Mouse (Mus musculus) lung, adult 2 months (tissue): Measurements from ENCODE around the gene Zcchc3. TPM values are rescaled to one million over a fixed set of nuclear protein-coding genes. Genes with fewer than 3 reads are reported as not detected.

Experiments used
- DNase-seq: peaks from one replicate; pipeline ENCODE4 v3.0.0; 2022
- H3K4me1 ChIP-seq: fragments of 200-500 bp; 2 replicates; pipeline ENCODE4 v1.6.1; 2011; ENCODE audit warnings: low read length; ENCODE audit not compliant: control insufficient read depth, insufficient read depth
- H3K4me3 ChIP-seq: fragments of 200-500 bp; replicated peaks from 2 replicates; pipeline ENCODE3; 2011; ENCODE audit warnings: low read depth, mild to moderate bottlenecking, control low read depth, low read length; ENCODE audit errors: extremely low read depth
- CTCF ChIP-seq: fragments of 200-500 bp; IDR thresholded peaks from 2 replicates; pipeline ENCODE4 v1.5.1; 2011; ENCODE audit warnings: mild to moderate bottlenecking, low read length, control low read depth; ENCODE audit not compliant: insufficient read depth
- POLR2A ChIP-seq: fragments of 200-500 bp; IDR thresholded peaks from 2 replicates; pipeline ENCODE4 v1.6.1; 2011; ENCODE audit warnings: low read depth, mild to moderate bottlenecking, control low read depth, low read length, borderline replicate concordance; ENCODE audit errors: extremely low read depth
- WGBS: fragments of 180-500 bp; shearing (Covaris S2); methylation state at CpG from one replicate; pipeline ENCODE4 v1.1.7; 2018; 5-methylcytosine and 5-hydroxymethylcytosine counted together
- polyA plus RNA-seq: library from polyadenylated mRNA; depleted of rRNA; stranded (reverse); fragments of >200 nt; gene quantifications from 2 replicates; pipeline ENCODE4 v1.2.3, GENCODE M21; 2012

The Zcchc3 gene
- polyA plus RNA-seq, 1 experiment: 5.8 TPM

DNA sequence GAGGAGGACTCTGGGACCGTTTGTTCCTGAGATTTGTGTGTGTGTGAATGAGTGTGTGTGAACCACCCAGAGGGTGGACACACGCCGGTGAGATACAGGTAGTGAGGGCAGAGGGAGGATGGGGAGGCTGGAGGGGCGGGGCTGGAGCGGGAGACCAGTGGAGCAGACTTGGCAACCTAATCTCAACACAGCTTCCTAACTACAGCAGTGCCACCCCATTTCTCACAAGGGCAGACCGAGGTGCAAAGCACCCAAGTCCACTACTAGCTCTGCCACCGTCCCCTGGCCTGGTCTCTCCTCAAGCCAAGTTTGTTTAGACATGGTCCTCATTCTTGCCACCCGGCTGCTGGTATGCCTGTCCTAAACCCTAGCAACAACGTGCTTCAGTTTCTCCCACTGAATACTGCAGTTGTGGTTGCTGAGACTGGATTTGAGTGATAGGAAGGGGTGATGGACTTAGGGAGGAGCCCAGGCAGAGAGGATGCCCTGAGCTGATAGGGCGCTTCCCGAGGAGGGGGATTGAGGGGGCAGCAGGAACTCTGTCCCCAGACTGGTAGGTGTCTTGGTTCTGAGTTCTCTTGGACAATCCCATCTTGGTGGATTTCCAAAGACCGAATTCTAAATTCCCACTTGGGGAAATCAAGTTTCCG lies 19.4 kb downstream of the Zcchc3 start:
- no peak for TF ChIP-seq CTCF
- TF ChIP-seq POLR2A: no peak
- peaks cover 3% of the 10 kb centered on the region; the same call in 1 of the 2 replicates for H3K4me1 ChIP-seq
- H3K4me3 ChIP-seq: no peak overlapping the region
- 40% methylated on average over 13 of the region's 13 CpGs for WGBS
- no peak for DNase-seq

DNA sequence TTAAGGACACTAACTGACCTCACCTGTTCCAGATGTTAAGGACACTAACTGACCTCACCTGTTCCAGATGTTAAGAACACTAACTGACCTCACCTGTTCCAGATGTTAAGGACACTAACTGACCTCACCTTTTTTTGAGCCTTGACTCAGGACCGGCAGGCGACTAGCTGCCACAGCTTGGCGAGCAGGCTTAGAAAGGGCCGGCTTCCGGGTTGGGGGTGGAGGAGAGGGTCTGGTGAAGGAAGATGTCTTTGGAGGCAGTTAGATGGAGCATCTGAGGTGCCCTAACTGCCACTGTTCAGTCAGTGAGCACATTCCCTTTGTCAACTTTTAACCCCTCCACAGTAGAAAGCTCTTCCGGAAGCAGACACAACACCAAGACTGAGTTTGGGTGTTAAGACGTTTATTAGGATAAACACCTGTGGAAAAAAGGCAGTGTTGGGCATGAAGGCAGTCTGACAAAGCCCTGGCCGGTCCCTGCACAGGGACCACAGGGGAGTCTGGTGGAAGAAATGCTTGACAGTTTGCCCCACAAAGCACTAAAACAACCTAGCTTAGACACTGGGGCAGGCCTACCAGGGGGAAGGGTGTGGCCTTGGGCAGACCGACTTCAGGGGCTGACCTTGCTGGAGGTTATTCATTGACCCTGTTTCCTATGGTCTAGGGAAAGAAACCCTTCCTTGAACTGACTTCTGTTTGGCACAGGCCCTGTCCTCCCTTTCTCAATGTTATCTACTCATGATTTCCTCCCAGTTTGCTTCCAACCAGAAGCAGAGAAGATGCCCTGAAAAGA lies 21.4 kb downstream of the Zcchc3 start:
- TF ChIP-seq POLR2A (no peak), CTCF (no peak)
- DNase-seq: no peak
- no peaks in the 10 kb centered on the region for H3K4me1 ChIP-seq
- 63% methylated on average over 9 of the region's 9 CpGs for WGBS
- H3K4me3 ChIP-seq: no peak overlapping the region

DNA sequence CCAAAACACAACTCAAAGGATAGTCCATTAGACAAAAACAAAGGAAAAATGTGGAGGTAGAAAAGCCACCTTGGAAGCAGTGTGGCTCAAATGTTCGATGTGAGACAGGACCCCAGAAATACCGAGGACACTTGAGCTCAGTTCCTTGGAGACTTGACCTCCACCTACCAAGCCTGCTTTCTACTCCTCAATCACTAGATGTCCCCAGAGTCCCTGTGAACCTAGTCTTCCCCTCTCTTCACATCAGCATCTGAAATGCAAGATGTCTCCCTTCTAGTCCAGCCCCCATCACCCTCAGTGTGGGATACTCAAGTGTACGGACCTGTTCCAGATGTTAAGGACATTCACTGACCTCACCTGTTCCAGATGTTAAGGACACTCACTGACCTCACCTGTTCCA lies 22.0 kb downstream of the Zcchc3 start:
- Histone ChIP-seq H3K4me1 (no peaks in the 10 kb centered on the region), H3K4me3 (no peak overlapping the region)
- TF ChIP-seq CTCF (peak; percentile 49), POLR2A (no peak)
- WGBS: 15% methylated on average over 3 of the region's 3 CpGs
- DNase-seq: no peak

DNA sequence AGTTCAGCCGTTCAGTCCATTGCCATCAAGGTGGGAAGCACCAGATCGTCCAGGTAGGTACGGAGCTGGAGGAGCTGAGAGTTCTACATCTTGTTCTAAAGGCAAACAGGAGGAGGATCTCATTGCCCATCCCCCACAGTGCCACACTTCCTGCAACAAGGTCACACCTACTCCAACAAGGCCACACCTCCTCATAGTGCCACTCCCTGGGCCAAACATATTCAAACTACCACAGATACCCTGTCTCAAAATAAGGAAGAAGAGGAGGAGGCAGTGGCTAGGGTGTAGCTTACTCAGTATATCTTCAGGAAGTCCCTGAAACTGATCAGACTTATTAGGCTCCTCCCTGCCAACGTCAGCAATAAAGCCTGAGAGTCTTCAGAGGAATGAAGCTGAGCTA lies 30.6 kb downstream of the Zcchc3 start:
- Histone ChIP-seq H3K4me3 (no peak overlapping the region), H3K4me1 (no peaks in the 10 kb centered on the region)
- no peak for DNase-seq
- TF ChIP-seq POLR2A (no peak), CTCF (no peak)
- WGBS: 80% methylated on average over 4 of the region's 4 CpGs

DNA sequence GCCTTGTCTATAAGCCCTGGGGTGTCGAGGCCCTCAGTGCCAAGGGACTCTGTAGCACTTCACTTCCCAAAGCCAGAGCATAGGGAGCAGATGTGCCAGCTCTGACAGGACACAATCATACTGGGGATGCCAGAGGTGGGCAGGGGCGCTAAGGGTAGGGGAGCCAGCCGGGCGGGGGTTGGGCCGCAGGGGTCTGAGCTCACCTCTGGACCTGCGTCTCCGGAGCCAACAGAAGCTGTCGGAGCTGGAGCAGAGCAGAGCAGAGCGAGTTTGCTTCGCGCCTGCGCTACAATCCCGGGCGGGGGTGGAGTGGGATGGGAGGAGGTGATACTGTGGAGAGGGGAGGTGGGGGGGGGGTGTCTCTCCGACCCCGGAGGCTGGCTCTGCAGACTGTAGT lies 38.5 kb downstream of the Zcchc3 start, which contains the start of gene Nrsn2:
Gene Nrsn2, minus strand, starts transcription at position 294 of the 397 bp plus-strand sequence.
- no peak within 1 kb of the TSS for H3K4me3 ChIP-seq
- no peak for TF ChIP-seq CTCF
- TF ChIP-seq POLR2A: no peak
- H3K4me1 ChIP-seq: no peaks in the 10 kb centered on the region
- 11% methylated on average over 16 of the region's 16 CpGs for WGBS
- DNase-seq: no peak

DNA sequence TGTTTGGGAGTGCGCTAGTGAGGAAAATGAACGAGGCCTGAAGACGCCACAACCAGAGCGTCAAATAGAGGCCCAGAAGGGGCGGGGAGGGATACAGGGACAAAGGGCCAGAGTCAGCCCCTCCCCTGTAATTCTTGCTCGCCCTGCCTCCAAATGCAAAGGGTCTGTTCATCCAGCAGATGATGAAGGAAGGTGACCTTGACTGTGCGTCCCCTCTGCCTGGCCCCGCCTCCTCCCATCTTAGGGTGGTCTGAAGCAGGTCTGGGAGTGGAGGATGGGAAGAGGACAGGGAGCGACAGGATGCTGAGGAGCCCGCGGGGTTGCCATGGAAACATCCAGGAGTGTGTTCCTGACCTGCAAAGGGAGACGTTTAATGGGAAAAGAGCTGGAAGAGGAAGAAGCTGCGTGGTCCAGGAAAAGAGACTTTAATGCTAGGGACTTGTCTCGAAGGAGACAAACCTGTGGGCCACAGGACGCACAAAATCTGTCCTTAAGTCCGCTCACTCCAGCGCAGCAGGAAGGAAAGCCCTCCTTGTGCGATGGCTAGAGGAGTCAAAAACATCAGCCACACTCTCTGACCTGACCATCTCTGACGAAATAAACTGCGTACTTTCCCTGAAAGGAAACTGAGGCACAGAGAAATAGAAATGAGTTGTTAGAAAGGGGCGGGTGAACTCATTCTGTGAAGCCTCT lies 39.0 kb downstream of the Zcchc3 start:
- WGBS: 14% methylated on average over 21 of the region's 21 CpGs
- TF ChIP-seq POLR2A (no peak), CTCF (no peak)
- DNase-seq: no peak
- no peak overlapping the region for H3K4me3 ChIP-seq
- no peaks in the 10 kb centered on the region for H3K4me1 ChIP-seq

DNA sequence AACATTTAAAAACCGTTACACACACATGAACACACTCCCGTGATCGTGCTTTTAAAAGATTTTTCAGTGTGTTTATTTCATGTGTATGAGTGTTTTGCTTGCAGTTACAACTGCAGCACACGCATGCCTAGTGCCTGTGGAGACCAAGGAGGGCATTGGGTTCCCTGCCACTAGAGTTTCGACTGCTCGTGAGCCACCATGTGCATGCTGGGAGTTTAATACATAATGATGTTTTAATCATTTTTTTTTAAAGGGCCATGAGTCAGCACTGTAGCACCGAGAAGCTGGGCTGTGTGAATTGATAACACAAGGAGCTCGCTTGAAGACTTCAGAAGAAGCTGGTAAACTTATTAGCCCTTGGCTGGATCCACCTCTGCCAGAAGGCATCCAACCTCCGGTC lies 41.3 kb downstream of the Zcchc3 start:
- WGBS: 68% methylated on average over 9 of the region's 9 CpGs
- H3K4me3 ChIP-seq: no peak overlapping the region

DNA sequence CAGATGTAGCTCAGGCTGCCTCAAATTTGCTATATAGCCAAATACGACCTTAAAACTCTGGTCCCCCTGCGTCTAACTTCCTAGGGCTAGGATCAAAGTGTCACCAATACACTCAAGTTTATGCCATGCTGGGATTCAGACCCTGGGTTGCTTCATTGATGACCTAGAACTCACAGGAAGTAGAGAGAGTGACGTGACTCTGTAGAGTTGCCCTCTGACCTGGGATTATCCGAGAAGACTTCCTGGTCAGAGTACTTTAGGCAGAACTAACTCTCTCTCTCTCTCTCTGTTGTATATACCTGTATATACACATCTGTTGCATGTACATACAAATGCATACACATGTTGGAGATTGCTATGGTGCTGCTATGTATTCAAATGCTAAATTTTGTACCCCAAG lies 42.2 kb downstream of the Zcchc3 start:
- 58% methylated on average over 4 of the region's 4 CpGs for WGBS
- no peak for DNase-seq
- Histone ChIP-seq H3K4me3 (no peak overlapping the region), H3K4me1 (no peaks in the 10 kb centered on the region)
- TF ChIP-seq POLR2A: no peak
- no peak for TF ChIP-seq CTCF

More for the DNA sequence above, 41.3 kb downstream of the Zcchc3 start:
- DNase-seq: no peak
- TF ChIP-seq CTCF: no peak
- no peak for TF ChIP-seq POLR2A
- H3K4me1 ChIP-seq: no peaks in the 10 kb centered on the region

DNA sequence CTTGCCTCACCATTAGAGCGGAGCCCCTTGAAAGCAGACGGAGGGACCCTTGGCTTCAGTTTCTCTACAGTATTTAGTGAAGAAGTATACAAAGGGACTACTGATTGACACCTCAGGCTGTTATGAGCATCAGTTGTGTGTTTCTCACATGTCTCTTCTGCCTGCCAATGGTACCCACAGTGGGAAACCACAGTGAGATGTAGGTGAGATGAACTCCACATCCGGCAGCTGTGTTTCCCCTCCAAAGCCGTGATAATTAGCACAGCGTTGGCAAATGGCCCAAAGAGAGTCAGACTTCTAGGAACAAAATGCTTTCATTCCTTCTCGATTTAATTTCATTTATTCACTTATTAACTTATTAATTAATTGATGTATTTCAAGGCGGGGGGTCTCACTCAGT lies 42.7 kb downstream of the Zcchc3 start:
- no peak for DNase-seq
- Histone ChIP-seq H3K4me1 (no peaks in the 10 kb centered on the region), H3K4me3 (no peak overlapping the region)
- WGBS: 73% methylated on average over 7 of the region's 7 CpGs
- TF ChIP-seq POLR2A: no peak
- TF ChIP-seq CTCF: no peak
